Mouse (Mus musculus): ENCODE data around the gene Stard9.
A peak's percentile ranks its signal among the peaks of the same experiment; 100 is the strongest.

The Stard9 gene

DNA sequence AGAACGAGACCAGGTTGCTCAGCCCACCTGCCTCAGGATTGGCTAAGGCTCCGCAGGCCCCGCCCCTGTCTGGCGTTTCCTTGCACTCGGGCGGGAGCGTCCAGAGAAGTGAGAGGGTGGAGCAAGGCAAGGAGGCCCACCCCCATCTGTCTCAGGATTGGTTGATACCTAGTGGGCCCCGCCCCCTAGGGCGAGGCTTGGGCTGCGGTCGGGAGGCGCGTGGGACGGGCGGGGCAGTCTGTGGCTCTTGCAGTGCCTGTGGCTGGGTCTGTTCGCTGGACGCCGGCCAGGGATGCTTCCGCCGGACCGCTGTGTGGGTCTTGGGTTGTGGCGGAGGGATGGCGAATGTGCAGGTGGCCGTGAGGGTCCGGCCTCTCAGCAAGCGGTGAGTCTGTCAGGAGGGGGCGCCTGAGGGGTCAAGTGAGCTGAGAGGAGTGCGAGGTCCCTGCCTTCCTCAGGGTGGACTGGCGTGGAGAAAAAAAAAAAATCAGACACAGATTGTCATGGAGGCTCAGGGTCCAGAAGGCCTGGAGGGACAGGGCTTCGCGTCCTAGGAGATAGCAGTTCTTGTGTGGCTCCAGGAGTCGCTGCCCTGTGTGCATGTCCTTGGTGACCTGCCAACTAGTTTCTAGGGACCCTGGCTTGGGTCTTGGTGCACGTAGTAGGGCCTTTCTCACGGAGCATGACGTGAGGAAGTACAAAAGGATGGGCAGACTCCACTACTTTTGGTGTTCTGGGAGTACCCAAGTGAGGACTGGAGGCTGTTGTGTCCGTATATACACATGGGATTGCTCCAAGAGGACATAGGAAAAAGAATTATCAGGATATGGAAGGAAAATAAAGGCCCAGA lies at the start of gene Stard9:
Gene Stard9, plus strand, starts transcription at position 236 of the 850 bp plus-strand sequence.
- DNase-seq (ENCODE audit: low spot score in 2 of 2): peak; percentile 98 to 99

GRCm38 (mm10) chr2:120589759-120590158 lies 39.2 kb upstream of the Stard9 start:
- peak; percentile 19 to 25 for DNase-seq (ENCODE audit: low spot score in 2 of 2)

GRCm38 (mm10) chr2:120592227-120592626 lies 36.7 kb upstream of the Stard9 start:
- no peak for DNase-seq (ENCODE audit: low spot score in 2 of 2)

- no peak for DNase-seq (ENCODE audit: low spot score in 2 of 2)
Measured at GRCm38 (mm10) chr2:120597734-120598133, 31.2 kb upstream of the Stard9 start.

GRCm38 (mm10) chr2:120599506-120599905 lies 29.4 kb upstream of the Stard9 start:
- no peak for DNase-seq (ENCODE audit: low spot score in 2 of 2)

DNA sequence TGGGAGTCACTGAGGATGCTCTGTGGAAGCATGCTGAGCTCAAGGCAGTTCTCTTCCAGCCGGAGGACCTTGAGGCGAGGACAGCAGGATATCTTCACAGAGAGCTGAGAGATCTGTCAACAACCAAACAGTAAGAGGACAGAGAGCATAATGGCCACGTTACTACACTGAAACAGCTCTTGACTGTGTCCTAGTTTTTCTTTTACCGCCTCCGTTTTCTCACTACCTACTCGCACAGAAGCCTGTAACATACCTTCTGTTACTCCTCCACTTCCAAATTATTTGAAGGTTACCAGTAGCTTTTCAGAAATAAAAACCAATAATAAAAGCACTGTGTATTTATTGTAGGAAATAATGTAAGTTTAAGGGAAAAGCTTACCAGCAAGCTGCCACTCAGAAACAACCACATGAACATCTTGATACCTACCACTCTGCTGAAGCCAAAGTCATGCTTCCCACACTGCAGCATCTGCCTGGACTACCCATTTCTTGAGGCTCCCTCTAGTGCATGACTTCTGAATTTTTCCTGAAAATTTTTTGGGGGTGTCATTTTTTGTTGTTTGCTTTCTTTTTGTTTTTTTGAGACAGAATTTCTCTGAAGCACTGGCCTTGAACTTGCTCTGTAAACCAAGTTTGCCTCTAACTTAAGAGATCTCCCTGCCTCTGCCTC lies 22.8 kb upstream of the Stard9 start:
- no peak for DNase-seq (ENCODE audit: low spot score in 2 of 2)

DNA sequence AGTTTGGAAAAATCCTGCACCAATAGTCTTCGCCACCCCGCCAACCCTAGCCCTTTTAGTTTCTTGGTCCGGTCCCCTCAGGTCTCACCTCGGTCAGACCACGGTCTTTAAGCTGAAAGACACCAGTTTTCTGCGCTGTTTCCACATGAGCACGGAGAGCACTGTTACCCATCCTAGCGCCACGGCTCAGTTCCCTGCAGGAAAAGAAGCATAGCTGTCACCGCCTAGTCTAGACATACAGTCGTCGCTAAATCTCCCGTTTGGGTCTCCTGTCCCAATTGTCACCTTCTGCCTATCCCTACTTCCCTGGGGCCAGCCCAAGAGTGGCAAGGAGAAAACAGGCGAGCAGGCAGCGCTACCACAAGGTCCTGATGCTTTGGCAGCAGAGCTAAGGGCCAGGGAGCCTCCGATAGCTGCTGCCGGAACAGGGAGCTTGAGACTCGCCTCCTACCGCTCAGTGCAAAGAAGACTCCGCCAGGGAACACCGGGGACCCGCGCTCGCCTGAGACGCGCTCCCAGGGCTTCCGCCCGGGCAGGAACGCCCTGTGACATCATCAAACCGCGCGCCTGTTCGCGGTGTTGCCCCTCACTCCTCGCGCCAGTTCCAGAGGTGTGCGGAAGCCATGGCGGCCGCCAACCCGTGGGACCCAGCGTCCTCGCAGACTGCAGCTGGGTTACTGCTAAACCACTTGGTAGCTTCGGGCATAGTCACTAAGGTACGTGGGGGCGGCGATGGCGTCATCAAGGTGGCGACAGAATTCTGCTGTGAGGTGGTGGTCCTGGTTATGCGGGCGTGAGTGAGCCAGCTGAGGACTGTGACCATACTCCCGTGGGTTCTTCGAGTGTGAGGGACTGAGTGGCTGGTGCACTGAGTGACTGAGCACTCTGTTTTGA lies 19.8 kb upstream of the Stard9 start, which contains the start of the genes Haus2 and Lrrc57:
Gene Haus2, plus strand, starts transcription at position 554 of the 894 bp plus-strand sequence.
Gene Lrrc57, minus strand, starts transcription at position 691 of the 894 bp plus-strand sequence.
- peak; percentile 85 to 92 for DNase-seq (ENCODE audit: low spot score in 2 of 2)

DNA sequence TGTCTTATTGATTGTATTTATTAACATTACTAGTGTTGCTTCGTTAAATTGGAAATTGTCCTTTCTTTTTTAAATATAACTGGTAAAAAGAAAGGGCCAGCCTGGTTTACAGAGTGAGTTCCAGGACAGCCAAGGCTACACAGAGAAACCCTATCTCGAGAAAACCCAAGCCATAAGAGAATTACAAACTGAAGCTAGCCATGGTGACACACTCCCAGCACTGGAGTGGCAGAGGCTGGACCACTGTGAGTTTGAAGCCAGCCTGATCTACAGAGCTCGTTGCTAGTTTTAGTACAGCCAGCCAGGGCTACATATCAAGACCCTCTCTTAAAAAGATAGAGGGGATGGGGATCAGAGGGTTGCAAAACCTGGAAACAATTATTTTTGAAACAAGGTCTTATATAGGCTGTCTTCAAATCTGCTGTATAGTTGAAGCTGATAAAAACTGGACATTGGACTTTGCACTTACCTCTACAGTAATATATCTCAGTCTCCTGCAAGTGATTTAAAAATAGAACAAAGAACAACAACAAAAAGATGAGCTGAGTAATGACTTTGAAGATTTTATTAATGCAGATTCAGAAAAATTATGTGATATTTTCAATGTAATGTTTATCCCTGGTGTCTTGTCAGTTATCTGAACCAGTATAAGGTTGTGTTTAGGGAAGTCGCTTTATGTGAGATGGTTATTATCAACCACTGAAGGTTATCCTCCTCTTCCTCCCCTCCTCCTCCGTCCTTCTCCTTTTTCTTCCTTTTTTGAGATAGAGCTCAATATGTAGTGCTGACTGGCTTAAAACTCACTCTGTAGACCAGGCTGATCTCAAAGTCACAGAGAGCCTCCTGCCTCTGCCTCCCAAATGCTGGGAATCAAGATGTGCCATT lies 12.4 kb upstream of the Stard9 start:
- DNase-seq (ENCODE audit: low spot score in 2 of 2): no peak

GRCm38 (mm10) chr2:120619538-120619937 lies 9.4 kb upstream of the Stard9 start:
- DNase-seq (ENCODE audit: low spot score in 2 of 2): no peak

DNA sequence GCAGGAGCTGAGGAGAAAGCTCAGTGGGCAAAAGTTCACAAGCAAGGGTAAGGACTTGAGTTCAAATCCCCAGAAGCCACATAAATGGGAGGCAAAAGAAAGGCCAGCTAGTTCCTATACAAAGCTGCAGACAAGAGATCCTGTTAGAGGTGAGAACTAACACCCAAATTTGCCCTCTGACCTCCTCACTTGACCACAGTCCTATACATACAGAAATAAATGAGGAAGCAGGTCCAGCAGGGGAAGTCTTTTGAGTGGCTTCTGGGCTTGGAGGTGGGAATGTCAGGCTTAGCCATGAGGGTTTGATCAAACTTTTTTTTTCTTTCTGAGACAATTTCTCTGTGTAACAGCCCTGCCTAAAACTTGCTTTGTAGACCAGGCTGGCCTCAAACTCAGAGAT lies 6.0 kb upstream of the Stard9 start:
- DNase-seq (ENCODE audit: low spot score in 2 of 2): no peak

DNA sequence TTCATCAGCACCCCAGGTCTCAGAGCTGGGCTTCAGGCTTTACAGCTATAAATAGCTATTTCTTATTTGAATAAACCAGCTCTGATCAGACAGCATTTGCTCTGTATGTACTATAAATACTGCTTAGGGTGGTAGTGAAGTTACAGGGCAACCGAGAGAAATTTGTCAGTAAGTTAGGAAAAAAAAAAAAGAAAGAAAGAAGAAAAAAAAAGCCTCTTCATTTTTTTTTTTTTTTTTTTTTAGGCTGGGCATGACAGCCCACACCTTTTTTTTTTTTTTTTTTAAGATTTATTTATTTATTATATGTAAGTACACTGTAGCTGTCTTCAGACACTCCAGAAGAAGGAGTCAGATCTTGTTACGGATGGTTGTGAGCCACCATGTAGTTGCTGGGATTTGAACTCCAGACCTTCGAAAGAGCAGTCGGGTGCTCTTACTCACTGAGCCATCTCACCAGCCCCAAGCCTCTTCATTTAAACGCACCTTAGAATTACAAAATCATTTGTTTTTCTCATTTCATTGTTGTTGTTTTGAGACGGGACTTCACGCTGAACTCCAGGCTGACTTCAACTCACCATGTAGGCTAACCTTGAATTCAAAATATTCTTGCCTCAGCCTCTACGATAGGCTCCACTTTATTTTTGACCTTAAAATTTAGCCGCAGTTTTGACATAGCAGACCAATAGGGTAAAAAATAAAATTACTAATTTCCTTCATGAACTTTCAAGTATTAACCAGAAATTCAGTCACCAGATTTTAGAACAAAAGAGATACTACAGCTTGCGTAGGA lies 650 bp upstream of the Stard9 start:
- DNase-seq (ENCODE audit: low spot score in 2 of 2): no peak

- DNase-seq (ENCODE audit: low spot score in 2 of 2): no peak
Measured at GRCm38 (mm10) chr2:120630246-120630645, 1.3 kb downstream of the Stard9 start.

GRCm38 (mm10) chr2:120630655-120631054 lies 1.7 kb downstream of the Stard9 start:
- DNase-seq (ENCODE audit: low spot score in 2 of 2): no peak

- DNase-seq (ENCODE audit: low spot score in 2 of 2): no peak
Measured at GRCm38 (mm10) chr2:120631521-120631920, 2.6 kb downstream of the Stard9 start.

- peak in 1 of 2 experiments; percentile 18 for DNase-seq (ENCODE audit: low spot score in 2 of 2)
Measured at GRCm38 (mm10) chr2:120631957-120632356, 3.0 kb downstream of the Stard9 start.

GRCm38 (mm10) chr2:120640835-120641234 lies 11.9 kb downstream of the Stard9 start:
- DNase-seq (ENCODE audit: low spot score in 2 of 2): no peak

GRCm38 (mm10) chr2:120643836-120644235 lies 14.9 kb downstream of the Stard9 start:
- no peak for DNase-seq (ENCODE audit: low spot score in 2 of 2)

DNA sequence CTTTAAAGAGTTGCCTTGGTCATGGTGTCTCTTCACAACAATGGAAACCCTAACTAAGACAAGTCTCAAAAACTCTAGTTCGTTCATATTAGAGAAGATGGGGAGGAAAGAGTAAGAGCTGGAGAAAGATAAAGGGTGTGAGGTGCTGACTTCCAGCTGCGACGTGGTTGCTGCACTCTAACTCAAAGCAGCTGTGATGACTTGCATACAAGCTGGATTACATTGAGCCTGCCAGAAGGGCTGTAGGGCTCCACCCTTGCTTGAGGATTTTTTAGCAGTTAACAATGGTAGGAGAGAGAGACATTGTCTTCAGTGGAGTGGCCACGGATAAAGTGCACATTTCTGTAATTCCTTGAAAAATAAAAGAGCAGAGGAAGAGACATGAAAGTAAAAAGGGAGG lies 17.9 kb downstream of the Stard9 start:
- DNase-seq (ENCODE audit: low spot score in 2 of 2): no peak

GRCm38 (mm10) chr2:120652256-120652924 lies 23.5 kb downstream of the Stard9 start:
- DNase-seq (ENCODE audit: low spot score in 2 of 2): no peak

Measured in frontal cortex, postnatal 10 days (tissue).